Mouse (Mus musculus) frontal cortex, adult (tissue): Measurements from ENCODE around the gene Hmbs.
A peak's percentile ranks its signal among the peaks of the same experiment; 100 is the strongest.
"Not testable (repeated sequence)": the region's sequence is repeated elsewhere in the genome, so short reads cannot be mapped to it uniquely, and the experiment has no call there.

ENCODE experiments used
- ATAC-seq: cut with Nextera tagmentation; 2 replicates; pipeline ENCODE4 v1.9.2; 2017; ENCODE audit warnings: mild to moderate bottlenecking, moderate library complexity, mixed read lengths; ENCODE audit not compliant: low TSS enrichment

Hmbs gene

DNA sequence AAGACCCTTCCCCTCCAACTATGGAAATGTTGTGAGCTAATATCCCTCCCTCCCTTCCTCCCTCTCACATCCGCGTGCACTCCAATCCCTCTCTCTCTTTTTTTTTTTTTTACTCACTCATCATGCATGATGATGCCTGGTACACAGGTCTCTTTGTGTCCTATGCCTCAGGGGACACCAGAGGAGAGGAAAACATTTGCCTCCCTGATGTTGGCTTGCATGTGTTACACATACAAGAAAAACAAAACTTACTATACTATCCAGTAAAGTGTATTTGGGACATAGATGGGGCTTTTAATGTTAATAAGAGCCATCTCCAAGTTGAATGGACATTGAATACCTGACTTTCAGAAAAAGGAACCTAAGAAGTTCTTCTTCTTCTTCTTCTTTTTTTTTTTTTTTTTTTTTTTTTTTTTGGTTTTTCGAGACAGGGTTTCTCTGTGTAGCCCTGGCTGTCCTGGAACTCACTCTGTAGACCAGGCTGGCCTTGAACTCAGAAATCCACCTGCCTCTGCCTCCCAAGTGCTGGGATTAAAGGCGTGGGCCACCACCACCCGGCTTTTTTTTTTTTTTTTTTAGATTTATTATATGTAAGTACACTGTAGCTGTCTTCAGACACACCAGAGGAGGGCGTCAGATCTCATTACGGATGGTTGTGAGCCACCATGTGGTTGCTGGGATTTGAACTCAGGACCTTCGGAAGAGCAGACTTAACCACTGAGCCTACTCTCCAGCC, 18.8 kb downstream of the Hmbs start:
- ATAC-seq: not testable (repeated sequence)

DNA sequence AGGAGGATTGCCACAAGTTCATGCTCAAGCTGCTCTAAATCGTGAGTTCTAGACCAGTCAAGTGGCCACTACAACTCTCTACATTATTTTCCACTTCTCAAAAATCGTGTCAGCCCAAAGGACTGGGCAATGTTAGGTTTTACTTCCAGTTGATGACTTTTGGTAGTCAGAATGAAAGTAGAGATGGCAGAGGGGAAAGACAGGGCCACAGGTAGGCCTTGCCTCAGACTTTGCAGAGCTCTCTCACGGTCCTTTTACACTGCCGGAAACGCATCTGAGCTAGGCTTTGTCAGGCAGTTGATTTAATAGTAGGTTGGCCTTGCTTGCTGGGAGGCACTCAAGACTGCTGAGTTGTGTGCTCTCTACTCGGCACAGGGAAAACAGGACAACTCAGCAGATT, 19.9 kb downstream of the Hmbs start:
- no peak for ATAC-seq

DNA sequence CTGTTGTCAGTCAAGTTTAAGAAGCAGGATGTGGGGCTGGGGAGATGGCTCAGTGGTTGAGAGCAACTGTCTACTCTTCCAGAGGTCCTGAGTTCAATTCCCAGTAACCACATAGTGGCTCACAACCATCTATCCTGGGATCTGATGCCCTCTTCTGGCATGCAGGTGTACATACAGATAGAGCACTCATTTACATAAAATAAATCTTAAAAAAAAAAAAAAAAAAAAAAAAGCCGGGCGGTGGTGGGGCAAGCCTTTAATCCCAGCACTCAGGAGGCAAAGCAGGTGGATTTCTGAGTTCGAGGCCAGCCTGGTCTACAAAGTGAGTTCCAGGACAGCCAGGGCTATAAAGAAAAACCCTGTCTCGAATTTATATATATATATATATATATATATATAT, 20.4 kb downstream of the Hmbs start:
- ATAC-seq: not testable (repeated sequence)

DNA sequence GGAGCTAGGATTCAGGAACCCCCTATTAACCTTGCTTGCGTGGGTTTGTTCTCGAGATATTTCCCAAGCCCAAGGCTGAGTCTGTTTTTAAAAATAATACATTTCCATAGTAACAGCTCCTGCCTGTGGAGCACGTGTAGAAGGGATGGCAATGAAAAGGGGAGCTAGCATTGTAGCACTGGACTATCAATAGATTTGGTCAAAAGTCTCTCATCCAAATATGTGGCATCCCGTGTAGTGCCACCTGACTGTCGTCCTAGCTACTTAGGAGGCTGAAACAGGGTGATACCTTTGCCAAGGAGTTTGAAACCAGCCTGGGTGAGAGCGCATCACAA, 23.3 kb downstream of the Hmbs start:
- ATAC-seq: peak; percentile 21

DNA sequence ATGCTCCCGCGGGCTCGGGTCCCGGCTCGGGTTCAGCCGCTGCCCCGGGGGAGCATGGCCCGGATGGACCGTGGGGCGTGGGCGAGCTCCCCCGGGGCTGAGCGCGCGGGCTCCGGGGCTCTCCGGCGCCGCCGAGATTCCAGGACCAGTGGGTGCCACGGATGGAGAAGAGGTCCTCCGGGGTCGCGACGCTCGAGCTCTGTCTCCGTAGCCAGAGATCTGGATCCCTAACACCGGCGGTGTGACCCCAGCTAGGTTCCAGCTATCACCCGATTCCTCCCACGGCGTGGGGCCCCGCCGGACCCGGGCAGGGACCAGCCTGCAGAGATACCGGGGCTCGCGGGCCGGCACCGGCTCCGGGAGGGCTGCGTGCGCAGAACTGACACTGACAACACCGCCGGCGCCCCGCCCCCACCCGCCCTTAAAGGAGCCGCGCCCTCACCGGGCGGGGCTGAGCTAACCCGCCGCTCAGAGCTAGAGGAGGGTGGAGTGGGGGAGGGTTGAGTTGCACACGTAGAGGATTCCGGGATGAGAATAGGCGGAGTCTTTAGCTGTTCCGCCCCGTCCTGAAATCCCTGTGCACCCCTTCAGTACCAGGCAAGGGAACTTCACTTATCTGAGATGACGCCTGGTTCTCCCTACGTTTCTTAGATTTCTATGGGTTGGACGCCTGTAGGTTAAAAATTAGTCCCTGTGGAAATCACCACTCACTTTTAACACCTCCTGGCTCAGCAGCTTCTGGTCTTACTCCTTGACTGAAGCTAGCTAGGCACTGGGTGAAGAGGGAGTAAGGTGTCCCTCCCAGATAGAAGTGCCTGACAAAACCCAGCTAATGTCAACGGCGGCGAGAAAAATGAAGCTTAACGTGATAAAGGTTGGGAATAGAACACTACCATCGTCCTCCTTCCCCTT, 23.9 kb downstream of the Hmbs start, which contains the start of gene C2cd2l:
Gene C2cd2l (minus strand): TSS at position 399 of the 912 bp plus-strand sequence.
- peak; percentile 90 for ATAC-seq

DNA sequence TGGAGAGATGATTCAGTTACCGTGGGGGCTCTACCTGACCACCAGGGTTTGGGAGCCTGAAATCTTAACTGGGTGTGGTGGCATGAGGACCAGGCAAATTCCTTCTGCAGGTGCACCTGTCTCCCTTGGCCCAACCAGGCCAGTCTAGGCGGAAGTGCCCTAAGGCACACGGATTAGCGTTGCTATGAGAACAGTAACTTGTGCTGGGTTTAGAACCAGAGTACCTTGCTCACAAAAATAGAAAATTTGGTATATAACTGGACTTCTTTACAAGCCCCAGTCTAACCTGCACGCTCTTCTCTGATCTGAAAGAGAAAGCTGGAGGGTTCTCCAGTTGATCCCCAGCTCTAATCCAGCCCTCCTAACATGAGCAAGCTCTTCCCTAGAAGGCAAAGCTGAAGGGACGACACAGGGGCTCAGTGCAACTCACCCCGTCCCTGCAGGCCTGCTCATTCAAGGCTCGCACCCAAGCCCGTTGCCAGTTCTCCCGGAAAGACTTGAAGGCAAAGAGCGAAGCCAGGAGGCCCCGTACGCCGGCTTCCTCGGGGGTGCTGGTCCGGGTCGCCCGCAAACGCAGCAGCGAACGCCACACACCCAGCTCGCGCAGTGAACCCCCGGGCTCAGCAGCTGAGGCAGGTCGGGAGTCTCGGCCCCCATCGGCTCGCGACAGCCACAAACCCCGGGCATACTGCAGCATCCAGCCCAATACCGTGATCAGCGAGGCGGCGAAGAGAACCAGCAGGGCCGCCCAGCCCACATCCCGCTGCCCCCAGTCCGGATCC, 24.7 kb downstream of the Hmbs start:
- ATAC-seq: 0 out of 2 replicates have a peak, but pooled peaks have one; percentile 8

DNA sequence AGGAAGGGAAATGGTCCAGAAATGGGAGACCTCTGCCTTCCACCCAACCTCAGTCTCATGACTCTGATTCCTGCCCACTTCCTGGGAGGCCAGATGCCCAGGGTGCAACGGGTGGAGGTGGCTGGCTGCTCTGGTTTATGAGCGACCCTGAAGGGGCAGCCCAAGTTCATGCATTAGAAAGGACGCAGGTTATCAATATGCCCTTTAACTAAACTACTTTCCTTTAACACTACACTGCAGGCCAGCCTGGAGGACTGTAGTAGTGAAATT, 25.3 kb downstream of the Hmbs start:
- no peak for ATAC-seq

DNA sequence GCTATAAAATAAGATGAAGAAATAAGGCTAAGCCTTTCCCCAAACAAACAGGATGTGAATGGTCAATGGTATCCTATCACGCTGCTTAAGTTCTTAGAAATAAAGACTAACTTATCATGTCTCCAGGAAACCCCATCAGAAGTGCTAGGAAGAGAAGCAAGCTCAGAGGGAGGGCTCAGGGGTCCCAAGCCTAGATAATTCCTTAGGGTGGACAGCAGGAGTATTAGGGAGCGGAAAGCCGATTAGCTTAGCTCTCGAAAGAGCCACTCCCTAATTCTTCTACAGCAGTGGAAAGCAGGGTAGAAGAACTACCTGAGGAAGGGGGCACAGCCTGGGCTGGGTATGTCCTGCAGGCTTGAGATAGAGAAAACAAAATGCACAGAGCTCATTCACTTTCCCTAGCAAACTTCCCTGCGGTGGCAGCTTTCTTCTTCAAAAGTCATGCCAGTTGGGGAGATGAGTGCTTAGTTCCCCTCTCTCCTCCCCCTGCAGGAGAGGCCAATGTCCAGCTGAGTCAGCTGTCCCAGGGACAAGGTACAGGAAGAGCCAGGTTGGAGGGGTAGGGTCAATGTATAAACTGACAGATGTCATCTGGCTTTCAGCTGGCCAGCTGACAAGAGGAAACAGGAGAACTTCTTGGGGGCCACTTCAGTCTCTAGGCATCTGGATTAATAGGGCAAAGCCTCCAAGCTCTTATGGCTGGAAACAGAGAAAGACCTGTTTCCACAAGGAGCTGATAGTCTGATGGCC, 25.8 kb downstream of the Hmbs start:
- no peak for ATAC-seq

DNA sequence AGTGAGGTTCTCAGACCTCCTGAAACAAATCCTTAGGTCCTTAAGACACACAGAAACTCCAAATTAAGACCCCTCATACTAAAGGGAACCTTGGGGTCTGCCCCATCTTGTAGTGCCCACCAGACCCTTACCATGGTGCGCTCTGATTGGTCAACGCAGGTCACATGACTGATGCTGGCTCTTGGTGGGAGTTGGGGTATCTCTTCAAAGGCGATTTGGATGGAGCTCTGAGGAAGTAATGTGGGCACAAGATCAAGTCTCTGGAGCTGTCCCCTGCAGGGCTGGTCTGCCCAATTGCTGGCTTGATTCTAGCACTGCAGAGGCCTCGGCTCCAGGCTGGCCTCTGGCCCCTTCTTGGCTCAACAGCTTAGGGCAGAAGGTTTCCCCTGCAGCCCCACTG, 26.6 kb downstream of the Hmbs start:
- ATAC-seq: no peak

DNA sequence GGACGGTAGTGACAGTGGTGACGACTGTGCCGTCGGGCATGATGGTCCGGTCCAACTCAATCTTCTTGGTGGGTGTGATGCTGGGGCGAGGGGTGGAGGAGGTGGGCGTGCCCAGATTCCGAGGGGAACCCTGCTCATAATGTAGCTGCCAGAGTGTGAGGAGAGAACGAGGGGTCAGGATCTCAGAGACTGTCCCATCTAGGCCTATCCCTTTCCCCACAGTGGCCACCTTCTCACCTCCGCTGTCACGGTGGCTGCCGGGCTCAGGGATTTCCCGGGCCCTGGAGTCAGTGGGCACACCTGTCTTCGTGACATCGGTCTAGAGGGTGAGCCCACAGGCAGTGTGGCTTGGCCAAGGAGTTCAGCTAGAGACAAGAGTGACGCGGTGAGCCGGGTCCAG, 29.1 kb downstream of the Hmbs start:
- no peak for ATAC-seq

DNA sequence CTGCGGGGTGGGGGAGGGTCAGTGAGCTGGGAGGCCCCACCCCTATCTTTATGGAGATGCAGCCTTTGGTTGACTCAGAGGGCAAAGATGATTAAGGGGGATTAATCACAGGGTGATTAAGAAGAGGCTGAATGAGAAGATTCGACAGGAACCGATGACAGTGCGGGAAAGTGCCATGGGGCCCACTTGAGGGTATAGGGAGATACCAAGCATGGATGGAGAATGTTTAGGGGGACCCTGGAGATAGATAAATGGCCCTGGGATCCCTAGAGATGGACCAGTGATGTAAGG, 29.8 kb downstream of the Hmbs start:
- ATAC-seq: no peak

DNA sequence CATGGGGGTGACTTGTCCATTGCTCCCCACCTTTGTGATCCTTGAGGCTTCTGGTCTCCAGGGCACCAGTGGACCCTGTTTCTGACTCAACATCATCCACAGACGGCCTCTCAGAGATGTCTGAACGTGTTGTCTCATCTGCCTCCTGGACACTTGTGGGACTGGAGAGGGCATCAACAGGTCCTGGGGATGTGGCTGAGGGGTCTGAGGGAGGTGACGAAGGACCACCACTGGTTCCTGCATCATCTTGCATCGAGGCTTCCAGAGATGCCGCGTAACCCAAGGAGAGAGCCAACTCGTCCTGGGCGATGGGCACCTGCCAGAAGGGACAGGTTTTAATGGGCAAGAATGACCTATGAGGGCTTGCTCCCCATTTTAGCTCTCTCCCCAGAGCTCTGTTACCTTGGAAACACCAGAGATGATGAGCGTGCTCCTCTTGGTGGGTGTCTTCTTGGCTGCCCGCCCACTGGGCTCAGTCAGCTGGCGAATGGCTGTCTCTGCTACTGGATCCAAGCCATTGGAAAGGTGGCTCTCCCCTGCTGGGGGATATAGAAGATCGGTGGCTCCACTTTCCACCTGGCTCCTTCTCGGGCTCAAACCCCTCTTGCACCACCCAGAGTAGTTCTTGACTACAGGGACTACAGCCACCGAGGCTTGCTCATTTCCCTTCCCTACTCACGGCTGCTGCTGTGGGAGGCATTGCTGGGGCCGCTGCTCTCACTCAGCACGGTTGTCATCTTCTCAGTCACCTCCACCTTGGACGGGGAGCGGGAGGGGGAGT, 30.4 kb downstream of the Hmbs start:
- ATAC-seq: peak; percentile 81

DNA sequence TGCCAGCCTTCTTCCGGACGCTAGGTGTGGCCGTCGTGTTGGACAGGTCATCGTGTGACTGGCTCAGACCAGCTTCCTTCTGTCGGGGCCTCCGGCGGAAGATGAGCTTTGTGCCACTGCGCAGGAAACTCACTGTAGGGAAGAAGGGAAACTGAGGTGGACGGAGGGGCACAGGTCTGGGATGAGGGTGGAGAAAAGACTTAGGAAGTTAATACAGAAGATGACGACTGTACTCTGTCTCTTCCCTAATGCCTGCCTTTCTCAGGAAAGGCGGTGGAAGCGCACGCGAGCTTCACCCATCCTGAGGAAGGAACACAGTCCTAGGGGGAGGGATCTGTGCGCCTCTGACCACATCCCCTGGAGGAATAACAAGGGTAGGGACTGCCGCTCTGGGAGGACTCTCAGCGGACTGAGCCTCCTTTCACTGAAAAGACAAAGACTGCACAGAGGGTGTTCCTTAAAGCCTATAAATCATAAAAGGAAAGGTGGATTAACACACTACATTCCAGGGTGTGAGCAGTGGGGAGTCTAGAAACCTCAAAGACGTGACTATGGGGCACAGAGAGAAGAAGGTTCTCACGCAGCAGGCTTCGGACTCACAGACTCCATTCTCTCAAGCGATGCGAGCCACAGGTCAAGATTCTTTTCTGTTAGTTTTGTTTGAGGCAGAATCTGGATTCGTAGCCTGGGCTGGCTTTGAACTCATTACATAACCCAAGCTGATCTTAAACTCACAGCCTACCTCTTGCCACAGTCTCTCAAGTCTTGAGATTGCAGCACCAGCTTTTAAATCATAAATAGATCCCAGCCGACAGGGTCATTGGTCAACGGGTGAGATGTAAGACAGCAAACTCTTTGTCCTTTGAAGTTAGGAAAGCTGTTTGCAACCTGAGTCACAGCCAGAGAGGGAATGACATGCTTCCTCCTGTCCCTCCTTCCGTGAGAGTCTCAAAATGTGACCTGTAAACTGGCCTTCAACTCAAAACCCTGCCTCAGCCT, 32.6 kb downstream of the Hmbs start:
- no peak for ATAC-seq

DNA sequence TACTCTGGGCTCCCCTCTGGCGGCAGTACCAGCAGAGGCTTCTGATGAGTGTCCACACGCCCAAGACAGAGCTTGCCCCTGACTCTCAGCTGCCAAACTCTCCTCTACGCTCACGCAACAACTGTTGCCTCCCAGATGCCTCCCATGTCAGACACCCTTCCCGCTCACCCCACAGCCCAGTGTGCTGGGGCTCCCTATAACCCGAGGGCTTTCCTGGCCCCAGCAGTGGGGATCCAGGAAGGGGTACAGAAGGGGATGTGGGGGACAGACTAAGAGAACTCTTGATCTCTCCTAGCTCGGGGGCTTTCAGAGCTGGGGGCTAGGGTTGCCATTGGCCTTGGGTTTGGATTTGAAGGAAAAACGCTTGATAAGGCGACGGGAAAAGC, 33.3 kb downstream of the Hmbs start:
- ATAC-seq: no peak

DNA sequence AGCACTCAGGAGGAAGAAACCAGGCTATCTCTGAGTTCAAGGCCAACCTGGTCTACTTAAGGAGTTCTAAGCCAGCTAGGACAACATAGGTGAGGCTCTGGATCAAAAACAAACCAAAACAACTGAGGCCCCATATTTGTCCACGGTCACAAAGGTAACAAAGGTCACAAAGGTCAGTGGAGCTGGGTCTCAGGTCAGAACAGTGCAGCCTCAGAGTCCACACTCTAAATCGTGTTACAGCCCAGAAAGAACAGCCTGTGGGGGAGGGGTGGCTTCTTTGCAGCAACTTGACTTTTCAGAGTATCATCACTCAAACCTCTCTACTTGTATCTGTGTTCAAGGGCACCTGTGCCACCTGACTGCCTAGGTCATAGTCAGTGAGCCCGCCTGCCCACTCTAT, 34.3 kb downstream of the Hmbs start:
- no peak for ATAC-seq

DNA sequence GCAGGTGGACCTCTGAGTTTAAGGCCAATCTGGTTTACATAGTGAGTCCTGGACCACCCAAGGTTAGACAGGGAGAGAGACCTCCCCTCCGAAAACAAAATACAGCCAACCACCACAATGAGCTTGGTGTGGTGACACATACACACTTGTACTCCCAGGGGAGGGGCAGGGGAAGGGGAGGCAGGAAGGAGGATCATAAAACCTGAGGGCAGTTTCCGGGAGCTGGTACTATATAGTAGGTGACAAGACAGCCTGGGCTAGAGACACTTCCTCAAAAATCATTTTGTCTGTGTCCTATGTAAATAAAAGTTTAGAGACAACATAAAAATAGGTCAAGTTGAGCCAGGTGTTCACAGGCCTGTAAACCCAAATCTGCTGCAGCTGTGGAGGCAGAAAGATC, 36.8 kb downstream of the Hmbs start:
- no peak for ATAC-seq

DNA sequence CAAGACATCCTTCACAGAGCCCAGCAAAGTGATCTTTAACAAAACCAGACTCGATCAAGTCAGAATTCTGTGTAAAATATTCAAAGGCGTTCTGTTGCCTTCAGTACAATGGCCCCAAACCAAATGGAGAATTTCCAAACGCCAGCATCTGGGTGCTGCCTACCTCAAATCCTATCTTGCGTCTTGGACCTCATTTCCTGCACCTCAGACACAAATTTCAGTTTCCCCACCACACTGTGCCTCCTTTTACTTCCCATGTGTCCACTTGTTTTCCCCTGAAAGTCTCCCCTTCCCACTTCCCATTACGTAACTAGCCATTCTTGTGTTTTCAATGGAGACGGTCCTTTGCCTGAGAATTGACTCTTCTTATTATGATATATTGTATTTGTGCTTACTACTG, 37.5 kb downstream of the Hmbs start:
- ATAC-seq: no peak

DNA sequence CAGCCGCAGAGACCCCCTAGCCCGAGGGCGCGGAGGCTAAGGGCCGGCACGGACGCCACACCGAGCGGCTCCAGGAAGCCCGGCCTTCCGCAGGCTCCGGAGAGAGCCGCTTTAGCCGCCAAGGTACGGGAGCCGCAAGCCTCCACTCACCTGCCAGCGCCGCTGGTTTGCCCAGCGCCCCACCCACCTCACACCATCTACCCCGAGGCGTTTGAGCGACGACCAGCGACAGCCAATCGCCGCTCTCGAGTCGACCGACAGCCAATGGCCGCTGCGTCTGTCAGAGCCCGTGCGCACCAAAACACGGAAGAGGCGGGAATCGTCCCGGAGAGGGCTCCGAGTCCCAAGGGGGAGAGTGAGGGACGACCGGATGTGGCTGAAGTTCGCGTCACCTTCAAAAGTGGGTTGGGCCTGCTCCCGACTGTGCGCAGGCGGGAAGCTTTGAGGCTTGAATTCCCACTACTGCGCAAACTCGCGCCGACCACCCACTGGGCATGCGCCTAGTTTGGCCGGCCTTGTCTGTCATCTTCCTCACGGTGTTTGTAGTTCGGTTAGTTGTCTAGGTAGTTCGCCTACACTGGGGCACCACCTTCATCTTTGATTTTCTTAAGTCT, 38.5 kb downstream of the Hmbs start, which contains the start of gene Hinfp:
Gene Hinfp (minus strand): TSS at position 206 of the 614 bp plus-strand sequence.
- peak; percentile 98 for ATAC-seq

DNA sequence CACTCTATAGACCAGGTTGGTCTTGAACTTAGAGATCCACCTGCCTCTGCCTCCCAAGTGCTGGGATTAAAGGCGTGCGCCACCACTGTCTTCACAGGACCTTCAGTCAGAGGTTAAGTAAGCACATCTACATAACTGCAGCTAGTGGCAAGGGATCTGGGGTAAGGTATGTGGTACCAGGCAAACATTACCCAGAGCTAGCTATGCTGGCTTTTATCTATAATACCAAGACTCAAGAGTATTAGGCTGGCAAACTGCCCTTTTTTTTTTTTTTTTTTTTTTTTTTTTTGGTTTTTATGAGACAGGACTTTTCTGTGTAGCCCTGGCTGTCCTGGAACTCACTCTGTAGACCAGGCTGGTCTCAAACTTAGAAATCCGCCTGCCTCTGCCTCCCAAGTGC, 44.0 kb downstream of the Hmbs start:
- not testable (repeated sequence) for ATAC-seq

DNA sequence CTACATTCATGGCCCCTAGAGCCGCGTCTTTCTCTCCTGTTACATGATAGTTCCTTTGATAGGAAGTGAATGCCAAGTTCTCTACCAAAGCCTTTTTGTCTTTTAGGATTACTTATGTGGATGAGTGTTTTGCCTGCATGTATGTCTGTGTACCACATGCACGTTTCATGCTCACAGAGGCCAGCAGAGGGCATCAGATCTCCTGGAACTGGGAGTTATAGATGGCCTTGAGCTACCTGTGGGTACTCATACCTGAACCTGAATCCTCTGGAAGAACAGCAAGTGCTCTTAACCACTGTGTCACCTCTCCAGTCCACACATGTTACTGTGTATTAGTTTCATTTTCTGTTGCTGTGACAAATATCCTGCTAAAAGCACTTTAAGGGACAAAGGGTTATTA, 51.5 kb downstream of the Hmbs start:
- no peak for ATAC-seq
